Mouse (Mus musculus) kidney, postnatal 10 days (tissue): Measurements from ENCODE around the gene Ctnna3.

ENCODE experiments used
- DNase-seq: peaks from one replicate; pipeline ENCODE4 v3.0.0; 2021; ENCODE audit warnings: mixed read lengths

Gene Ctnna3

DNA sequence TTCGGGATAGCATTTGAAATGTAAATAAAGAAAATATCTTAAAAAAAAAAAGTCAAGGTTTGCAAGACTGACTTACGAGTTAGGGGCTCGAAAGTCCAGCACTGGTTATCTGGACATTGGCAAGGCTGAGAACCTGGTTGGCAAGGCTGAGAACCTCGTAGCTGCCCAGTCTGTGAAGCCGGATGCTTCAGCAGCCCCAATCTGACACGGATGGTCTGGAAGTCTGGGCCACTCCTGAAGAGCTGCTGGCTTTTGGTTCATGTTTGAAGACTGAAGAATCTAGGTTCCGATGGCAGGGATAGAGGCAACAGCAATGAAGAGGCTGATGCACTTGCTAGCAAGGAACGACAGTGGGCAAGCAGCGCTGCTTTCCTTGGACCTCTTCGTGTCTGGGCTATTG lies 339.0 kb downstream of the Ctnna3 start:
- no peak for DNase-seq

- no peak for DNase-seq
Measured at GRCm38 (mm10) chr10:63771656-63772055, 341.8 kb downstream of the Ctnna3 start.

- no peak for DNase-seq
Measured at GRCm38 (mm10) chr10:63772074-63772473, 342.2 kb downstream of the Ctnna3 start.

DNA sequence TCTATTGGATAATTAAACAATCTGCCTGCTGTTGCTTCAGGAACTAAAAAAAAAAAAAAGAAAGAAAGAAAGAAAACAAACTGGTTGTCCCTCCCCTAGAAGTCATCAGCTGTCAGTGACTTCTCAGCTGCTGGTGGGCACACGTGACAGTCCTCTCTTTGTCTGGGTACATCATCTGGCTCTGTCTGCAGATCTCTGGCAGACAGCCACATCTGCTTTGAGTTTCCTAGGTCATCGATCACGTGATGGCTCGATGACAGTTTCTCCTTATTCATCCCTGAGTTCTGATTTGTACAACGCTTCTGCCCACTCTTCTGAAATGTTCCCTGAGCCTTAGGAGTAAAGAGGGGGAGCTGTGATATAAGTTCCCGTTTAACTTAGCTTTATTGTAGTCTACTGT lies 352.1 kb downstream of the Ctnna3 start:
- DNase-seq = no peak

GRCm38 (mm10) chr10:63784808-63785535 lies 355.1 kb downstream of the Ctnna3 start:
- no peak for DNase-seq

DNA sequence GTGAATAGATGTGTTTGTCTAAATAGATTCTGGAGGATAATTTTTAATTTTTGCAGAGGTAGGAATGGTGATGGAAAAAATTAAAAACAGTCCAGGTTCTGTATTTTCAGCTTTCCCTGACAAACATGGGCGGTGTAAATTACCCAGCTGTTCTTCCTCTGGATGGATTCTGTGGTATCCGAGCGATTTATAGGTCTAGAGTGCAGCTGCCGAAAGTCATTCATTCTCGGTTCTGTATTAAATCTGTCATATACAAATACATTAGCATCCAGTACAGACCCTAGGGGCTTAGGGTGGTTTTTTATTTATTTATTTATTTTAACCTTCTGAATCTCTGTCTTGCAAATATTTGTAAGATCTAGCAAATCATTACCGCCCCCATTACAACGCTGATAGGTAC lies 356.5 kb downstream of the Ctnna3 start:
- no peak for DNase-seq

DNA sequence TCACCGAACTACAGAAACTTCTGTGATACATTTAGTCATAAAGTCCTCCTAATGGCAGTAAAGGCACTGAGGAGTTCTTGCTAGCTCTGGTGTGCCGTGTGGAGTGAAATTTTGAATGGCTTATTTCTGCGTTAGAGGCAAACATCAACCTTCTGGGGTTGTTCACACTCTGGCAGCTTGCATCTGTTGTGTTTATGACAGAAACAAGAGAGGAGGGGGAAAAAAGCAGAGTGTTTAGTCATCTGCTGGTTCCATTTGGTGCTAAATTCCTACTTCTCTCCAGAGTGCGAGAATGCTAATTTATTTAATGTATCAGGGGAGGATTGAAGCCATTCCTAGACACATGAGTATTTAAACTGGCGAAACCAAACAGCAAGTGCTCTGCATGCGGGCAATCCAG lies 374.0 kb downstream of the Ctnna3 start:
- DNase-seq = no peak

- DNase-seq = no peak
Measured at GRCm38 (mm10) chr10:63805551-63805950, 375.7 kb downstream of the Ctnna3 start.

- no peak for DNase-seq
Measured at GRCm38 (mm10) chr10:63806254-63806653, 376.4 kb downstream of the Ctnna3 start.

DNA sequence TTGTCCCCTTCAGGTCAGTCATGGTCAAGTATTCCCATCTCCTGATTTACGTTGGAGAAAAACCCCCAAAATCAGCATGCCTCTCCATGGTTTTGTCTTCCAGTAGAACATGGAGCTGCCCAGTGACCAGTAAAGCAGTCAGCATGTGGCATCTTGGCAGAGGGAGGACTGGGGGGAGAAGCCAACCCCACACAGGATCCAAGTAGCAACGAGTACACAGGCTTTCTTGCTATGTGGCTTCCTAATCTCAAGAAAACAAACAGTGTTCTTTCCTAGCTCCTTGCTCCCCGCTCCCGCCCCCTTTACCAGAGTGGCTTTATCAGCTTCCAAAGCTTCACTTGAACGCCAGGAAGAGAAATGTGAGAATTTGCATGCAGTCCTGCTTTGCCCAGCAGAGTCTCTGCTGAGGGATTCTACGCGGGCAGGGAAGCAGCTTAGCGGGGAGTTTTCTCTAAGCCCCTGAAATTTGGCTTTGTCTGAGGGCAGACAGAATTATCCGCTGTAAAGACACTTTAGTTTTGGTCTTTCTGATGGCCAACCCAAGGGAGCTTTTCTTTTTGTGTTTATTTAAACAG lies 380.2 kb downstream of the Ctnna3 start:
- DNase-seq = no peak

GRCm38 (mm10) chr10:63839011-63839410 lies 409.1 kb downstream of the Ctnna3 start:
- DNase-seq = no peak

DNA sequence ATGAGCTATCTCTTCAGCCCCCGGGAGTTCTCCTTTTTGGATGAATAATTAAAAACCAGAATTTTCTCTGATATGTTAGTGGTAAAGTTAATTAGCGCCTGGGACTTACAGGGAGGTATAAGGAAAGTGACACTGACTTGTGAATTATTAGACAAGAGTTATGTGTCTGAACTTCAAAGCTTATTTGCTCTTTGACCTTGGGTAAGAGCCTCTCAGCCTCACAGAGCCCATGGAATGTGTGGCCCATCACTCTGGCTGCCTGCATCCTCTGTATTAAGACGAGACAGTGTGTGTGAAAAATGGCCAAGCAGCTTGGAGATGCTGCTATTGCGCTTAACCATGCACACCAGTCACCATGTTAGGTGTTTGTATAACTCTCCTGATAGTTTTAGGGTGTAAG lies 422.0 kb downstream of the Ctnna3 start:
- DNase-seq = no peak

- DNase-seq = no peak
Measured at GRCm38 (mm10) chr10:63869123-63869522, 439.2 kb downstream of the Ctnna3 start.

GRCm38 (mm10) chr10:63880462-63880903 lies 450.6 kb downstream of the Ctnna3 start:
- peak; percentile 8 for DNase-seq

DNA sequence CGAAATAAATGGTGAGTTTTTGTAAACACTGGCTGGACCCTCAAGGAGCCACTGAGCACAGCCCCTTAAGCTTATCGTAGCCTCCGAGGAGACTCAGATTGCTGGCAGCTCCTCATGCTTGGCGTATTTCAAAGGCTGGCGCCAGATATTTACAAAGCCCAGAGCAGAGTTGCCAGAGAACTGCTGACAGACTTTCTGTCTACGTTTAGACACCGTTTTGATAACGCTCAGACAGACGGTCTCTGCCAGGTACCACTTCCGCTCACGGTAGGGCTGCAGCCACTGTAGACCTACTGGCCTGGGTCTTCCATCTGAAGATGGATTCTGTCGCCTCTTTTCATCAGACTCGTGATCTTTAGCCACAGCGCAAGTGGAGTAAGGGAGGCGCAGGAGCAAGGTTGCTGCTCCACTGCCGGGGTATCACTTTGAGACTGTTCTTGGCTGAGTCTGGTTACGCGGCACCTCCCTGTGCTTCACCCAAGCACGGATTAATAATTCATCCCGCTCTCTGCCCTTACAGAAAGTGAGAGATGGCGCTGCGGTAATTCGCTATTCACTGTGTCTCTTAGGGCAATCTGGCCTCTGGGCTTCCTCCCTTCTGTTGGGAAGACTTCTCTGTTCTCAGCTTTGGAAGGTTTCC lies 456.7 kb downstream of the Ctnna3 start:
- DNase-seq = peak; percentile 4

DNA sequence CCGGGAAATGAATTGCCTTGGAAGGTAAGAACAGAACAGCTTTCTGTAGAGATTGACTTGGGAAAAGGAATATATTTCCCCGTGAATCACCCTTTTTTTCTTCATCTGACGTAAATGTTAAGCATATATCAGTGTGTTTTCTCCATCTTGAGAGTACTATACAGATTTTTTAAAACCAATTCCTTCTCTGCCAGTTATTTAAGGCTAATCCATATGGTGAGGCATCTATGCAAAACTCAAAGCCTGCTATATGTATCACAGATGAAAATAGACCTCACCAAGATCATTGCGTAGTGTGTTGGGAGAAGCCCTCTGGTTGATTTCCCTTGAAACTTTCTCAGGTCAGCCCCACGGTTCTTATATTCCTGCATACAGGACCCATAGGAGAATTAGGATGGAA lies 464.7 kb downstream of the Ctnna3 start:
- no peak for DNase-seq

- DNase-seq = no peak
Measured at GRCm38 (mm10) chr10:63899891-63900290, 470.0 kb downstream of the Ctnna3 start.

DNA sequence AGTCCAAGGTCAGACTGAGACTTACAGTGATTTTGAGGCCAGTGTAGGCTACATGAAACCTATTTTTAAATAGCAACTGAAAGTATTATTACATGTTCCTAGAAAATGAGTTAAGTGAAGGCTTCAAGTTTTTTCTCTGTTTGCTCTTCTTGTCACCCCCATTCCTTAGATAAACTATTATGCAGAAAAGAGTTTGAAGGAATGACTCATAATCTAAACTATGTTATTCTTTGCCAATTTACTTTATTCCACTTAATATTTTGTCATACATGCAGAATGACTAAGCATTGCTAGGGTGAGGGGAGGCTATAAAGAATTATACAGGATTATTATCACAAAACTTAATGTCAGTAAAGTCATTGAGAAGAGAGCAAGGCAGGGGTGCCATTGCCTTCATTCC lies 479.0 kb downstream of the Ctnna3 start:
- no peak for DNase-seq

DNA sequence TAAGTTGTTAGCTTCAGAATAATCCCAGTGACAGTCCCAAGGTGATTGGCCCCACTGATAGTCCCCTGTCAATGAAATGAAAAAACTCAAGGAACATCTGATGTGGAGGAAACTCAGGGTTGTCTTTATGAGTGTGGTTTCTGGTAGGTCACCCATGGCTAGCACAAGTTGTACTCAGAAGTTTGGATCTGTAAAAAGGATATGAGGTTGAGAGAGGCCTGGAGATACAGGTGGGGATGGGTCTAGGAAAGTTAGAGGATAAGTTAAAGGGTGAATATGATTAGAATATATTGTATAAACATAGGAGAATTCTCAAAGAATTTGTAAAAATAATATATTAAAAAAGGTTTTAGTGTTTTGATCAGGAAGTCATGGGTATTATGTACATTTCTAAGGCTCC lies 497.4 kb downstream of the Ctnna3 start, which contains the start of gene Gm10118:
Gm10118 (minus strand) TSS at position 101 of the 400 bp plus-strand sequence.
- DNase-seq = no peak

DNA sequence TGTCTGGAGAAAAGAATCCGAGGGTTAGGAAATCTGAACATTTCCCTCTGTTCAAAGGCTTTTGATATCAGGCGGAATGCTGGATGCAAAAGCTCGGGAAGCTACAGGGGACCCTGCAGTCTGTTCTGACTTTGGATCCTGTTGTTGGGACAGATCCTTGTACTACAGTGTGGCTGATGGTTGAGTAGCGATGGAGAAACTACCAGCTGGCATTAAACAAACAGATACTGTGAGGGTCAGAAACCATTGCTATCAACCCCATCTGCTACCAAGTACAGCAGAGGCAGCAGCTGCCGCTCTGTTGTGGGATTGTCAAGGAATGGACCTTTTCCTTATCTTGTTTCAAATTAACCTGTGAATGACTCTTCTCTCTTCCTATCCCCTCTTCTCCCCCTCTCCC lies 504.0 kb downstream of the Ctnna3 start:
- DNase-seq = no peak

DNA sequence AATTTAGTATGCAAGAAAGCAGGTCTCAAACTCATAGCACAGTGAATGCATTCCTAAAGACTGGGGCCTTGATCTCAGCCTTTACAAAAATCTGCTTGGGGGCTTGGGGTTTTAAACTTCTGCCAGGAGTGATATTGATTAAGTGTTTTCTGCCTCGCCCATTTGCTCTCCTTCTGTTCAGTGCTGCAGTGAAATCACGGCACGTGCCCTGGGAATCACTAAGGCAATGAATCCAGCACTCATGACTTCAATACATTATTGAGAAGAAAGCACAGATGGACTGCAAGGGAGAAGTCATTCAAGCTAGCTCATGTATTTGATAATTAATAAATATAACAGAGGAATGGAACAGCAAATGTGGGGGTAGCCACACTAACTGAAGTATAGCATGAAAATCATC lies 515.6 kb downstream of the Ctnna3 start:
- no peak for DNase-seq

GRCm38 (mm10) chr10:63947266-63947665 lies 517.4 kb downstream of the Ctnna3 start:
- DNase-seq = no peak

DNA sequence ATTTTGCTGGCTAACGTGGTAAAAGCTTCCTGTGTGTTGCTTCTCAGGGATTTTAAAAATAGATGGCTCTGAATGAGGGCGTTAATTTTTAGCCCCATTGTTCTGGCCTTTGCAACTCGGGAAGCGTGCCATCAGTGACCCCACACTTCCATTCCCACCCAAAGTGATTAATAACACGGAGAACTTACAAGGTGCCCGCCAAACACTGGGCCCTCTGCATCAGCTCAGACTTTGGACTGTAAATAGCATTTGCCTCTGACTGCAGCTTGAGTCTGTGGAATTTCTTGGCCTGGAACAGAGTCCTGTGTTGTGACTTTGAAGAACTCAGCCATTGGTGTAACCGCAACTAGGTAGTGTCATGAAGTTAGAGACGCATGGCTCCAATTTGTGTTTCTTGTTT lies 521.0 kb downstream of the Ctnna3 start:
- DNase-seq = peak; percentile 60

DNA sequence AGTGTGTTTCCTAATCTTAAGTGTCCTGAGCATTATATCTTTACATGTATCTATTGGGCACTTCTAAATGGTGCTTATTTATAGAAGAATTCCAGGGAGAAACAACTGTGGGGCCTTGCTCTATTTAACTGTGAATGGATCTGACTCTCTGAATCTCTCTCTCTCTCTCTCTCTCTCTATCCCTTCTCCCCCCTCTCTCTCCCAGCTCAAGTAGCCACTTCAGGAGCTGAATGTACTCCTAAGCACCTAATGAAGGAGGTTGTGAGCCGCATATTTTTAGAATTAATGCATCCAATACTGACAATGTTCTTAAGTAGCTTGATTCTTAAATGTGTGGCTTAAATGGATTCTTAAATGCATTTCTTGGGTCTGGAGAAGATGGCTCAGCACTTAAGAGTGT lies 521.6 kb downstream of the Ctnna3 start:
- no peak for DNase-seq
